Mouse (Mus musculus): ENCODE measurements at regions not wholly inside any gene's neighbourhood (a gene's known extent, or its start where the extent isn't known, plus 50 kb on each side); places are given as distances from the start of the nearest gene placed in this dataset.

DNA sequence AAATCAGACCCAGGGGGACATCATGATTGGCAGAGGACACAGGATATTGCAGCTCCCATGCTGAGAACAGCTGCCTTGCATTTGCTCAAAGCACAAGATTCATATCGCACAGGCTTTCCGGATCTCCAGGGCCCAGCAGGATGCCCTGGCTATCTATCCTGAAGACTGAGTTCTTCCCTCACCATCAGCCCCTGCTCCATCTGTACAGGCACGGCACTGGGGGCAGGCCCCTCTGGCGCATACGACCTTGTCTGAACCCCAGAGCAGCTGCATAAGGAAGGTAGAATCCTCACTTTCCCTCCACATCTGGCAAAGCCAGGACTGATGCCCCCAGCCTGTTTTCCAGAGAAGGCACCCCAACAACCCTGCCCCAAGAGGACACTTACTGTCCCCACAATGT lies 266.8 kb downstream of the Tns1 start:
- Histone ChIP-seq H3K9me3 (replicated peaks; ENCODE audit: low read length) (no peaks in the 10 kb centered on the region), H3K4me3 (replicated peaks in 1 of 3; ENCODE audit: low read depth in 2 of 3, low read length in 2 of 3, poor library complexity in 1 of 3) (no peak overlapping the region), H3K36me3 (replicated peaks in 1 of 2; ENCODE audit: control insufficient read depth in 1 of 2, insufficient read depth in 1 of 2, low read length in 1 of 2) (no peaks in the 10 kb centered on the region), H3K9ac (ENCODE audit: insufficient read depth, low read depth) (no peak overlapping the region), H3K79me2 (replicated peaks; ENCODE audit: control insufficient read depth, extremely low read depth, insufficient read depth, poor library complexity, severe bottlenecking) (no peaks in the 10 kb centered on the region), H3K4me2 (ENCODE audit: insufficient read depth, low read depth, poor library complexity, severe bottlenecking) (no peak overlapping the region), H3K27me3 (replicated peaks) (peaks cover 79% of the 10 kb centered on the region), H3K4me1 (ENCODE audit: control insufficient read depth in 1 of 2, insufficient read depth in 2 of 2) (no peaks in the 10 kb centered on the region), H3K27ac (ENCODE audit: insufficient read depth, low read depth) (no peak overlapping the region)
- in situ Hi-C loops (cut with MboI; ENCODE audit: low pct_ligation_motif_present, low pct_unique_long_range_greater_than_20kb, low sequenced_read_pairs) (loop anchor here (10.0 kb wide), 1 partner anchor 983 kb away; the partner anchor contains the start of gene Igfbp5), dilution Hi-C loops (cut with MboI; ENCODE audit: extremely low pct_ligation_motif_present, extremely low pct_unique_long_range_greater_than_20kb, low sequenced_read_pairs) (no loop called here)
- TF ChIP-seq IRF4 (IDR thresholded peaks at IDR 0.05; ENCODE audit: low read depth, low read length) (no peak), ZNF384 (IDR thresholded peaks at IDR 0.05; ENCODE audit: low read depth, low read length) (no peak), ELF1 (IDR thresholded peaks at IDR 0.05; ENCODE audit: low read depth, low read length) (no peak), MEF2A (IDR thresholded peaks at IDR 0.05; ENCODE audit: borderline replicate concordance, low read depth, low read length) (no peak)
- DNase-seq (ENCODE audit: extremely low read depth), result no peak

DNA sequence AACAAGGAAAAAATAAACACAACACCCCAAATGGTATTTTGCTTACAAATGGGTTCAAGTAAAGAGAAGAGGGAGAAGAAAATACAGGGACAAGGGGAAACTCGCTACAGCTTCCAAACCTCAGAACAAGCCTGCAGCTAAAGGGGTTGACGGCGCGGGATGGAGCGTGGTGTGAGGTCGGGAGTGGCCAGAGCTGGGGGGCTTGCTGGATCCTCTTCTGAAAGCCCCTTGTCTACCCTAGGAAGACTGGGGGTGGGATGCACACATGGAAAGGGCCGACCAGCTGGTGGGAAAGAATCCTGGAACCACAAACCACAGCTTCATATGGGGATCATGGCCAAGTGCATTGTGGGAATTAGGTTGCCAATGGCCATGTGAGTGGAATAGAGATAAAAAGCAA lies 267.4 kb downstream of the Tns1 start:
- peaks cover 81% of the 10 kb centered on the region for H3K27me3 ChIP-seq (replicated peaks)
- TF ChIP-seq USF2 (conservative IDR thresholded peaks at IDR 0.05; ENCODE audit: low read depth, low read length) (no peak), PAX5 (IDR thresholded peaks at IDR 0.05; ENCODE audit: low read length) (no peak), UBTF (IDR thresholded peaks at IDR 0.05; ENCODE audit: low read depth, low read length) (no peak), GABPA (IDR thresholded peaks at IDR 0.05; ENCODE audit: insufficient replicate concordance, low read depth, low read length) (no peak)
- no peak overlapping the region for H3K4me2 ChIP-seq (ENCODE audit: insufficient read depth, low read depth, poor library complexity, severe bottlenecking)
- no peaks in the 10 kb centered on the region for H3K9me3 ChIP-seq (replicated peaks; ENCODE audit: low read length)
- in situ Hi-C loops (cut with MboI; ENCODE audit: low pct_ligation_motif_present, low pct_unique_long_range_greater_than_20kb, low sequenced_read_pairs) (loop anchor here (10.0 kb wide), 1 partner anchor 982 kb away; the partner anchor contains the start of gene Igfbp5), dilution Hi-C loops (cut with MboI; ENCODE audit: extremely low pct_ligation_motif_present, extremely low pct_unique_long_range_greater_than_20kb, low sequenced_read_pairs) (no loop called here)
- no peaks in the 10 kb centered on the region for H3K79me2 ChIP-seq (replicated peaks; ENCODE audit: control insufficient read depth, extremely low read depth, insufficient read depth, poor library complexity, severe bottlenecking)
- no peak overlapping the region for H3K9ac ChIP-seq (ENCODE audit: insufficient read depth, low read depth)
- H3K36me3 ChIP-seq (replicated peaks in 1 of 2; ENCODE audit: control insufficient read depth in 1 of 2, insufficient read depth in 1 of 2, low read length in 1 of 2), result no peaks in the 10 kb centered on the region
- H3K4me1 ChIP-seq (ENCODE audit: control insufficient read depth in 1 of 2, insufficient read depth in 2 of 2), result no peaks in the 10 kb centered on the region
- no peak overlapping the region for H3K4me3 ChIP-seq (replicated peaks in 1 of 3; ENCODE audit: low read depth in 2 of 3, low read length in 2 of 3, poor library complexity in 1 of 3)
- DNase-seq (ENCODE audit: extremely low read depth), result no peak
- no peak overlapping the region for H3K27ac ChIP-seq (ENCODE audit: insufficient read depth, low read depth)

DNA sequence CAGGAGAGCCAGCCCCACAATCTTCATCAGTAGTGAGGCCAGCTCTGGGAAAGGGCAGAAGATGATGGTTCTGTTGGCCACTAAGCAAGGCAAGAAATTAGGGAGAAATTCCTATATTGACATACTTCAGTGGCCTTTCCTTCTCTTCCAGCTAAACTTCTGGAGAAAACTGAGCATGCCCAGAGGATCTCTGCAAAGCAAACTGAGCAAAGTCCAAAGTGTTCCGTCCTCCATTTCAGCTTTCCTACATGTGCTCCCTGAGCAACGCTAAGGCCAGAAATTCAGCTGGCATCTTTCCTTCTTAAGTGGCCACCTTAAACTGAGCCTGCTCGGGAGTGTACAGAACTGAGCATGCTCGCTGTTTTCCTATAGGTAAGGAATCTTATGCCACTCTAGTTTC lies 268.9 kb downstream of the Tns1 start:
- dilution Hi-C loops (cut with MboI; ENCODE audit: extremely low pct_ligation_motif_present, extremely low pct_unique_long_range_greater_than_20kb, low sequenced_read_pairs) (no loop called here), in situ Hi-C loops (cut with MboI; ENCODE audit: low pct_ligation_motif_present, low pct_unique_long_range_greater_than_20kb, low sequenced_read_pairs) (loop anchor here (10.0 kb wide), 1 partner anchor 981 kb away; the partner anchor contains the start of gene Igfbp5)
- no peaks in the 10 kb centered on the region for H3K36me3 ChIP-seq (replicated peaks in 1 of 2; ENCODE audit: control insufficient read depth in 1 of 2, insufficient read depth in 1 of 2, low read length in 1 of 2)
- H3K4me2 ChIP-seq (ENCODE audit: insufficient read depth, low read depth, poor library complexity, severe bottlenecking), result no peak overlapping the region
- H3K4me1 ChIP-seq (ENCODE audit: control insufficient read depth in 1 of 2, insufficient read depth in 2 of 2), result no peaks in the 10 kb centered on the region
- no peak for DNase-seq (ENCODE audit: extremely low read depth)
- no peaks in the 10 kb centered on the region for H3K9me3 ChIP-seq (replicated peaks; ENCODE audit: low read length)
- H3K27me3 ChIP-seq (replicated peaks), result peaks cover 77% of the 10 kb centered on the region
- H3K9ac ChIP-seq (ENCODE audit: insufficient read depth, low read depth), result no peak overlapping the region
- no peaks in the 10 kb centered on the region for H3K79me2 ChIP-seq (replicated peaks; ENCODE audit: control insufficient read depth, extremely low read depth, insufficient read depth, poor library complexity, severe bottlenecking)
- no peak overlapping the region for H3K27ac ChIP-seq (ENCODE audit: insufficient read depth, low read depth)
- H3K4me3 ChIP-seq (replicated peaks in 1 of 3; ENCODE audit: low read depth in 2 of 3, low read length in 2 of 3, poor library complexity in 1 of 3), result no peak overlapping the region
- no peak for TF ChIP-seq HCFC1 (IDR thresholded peaks at IDR 0.05; ENCODE audit: low read depth, low read length)
- TF ChIP-seq USF1 (IDR thresholded peaks at IDR 0.05; ENCODE audit: low read depth, low read length), result no peak
- no peak for TF ChIP-seq EP300 (IDR thresholded peaks at IDR 0.05; ENCODE audit: low read length)
- TF ChIP-seq TCF12 (IDR thresholded peaks at IDR 0.05; ENCODE audit: low read depth, low read length), result no peak
- TF ChIP-seq ZKSCAN1 (IDR thresholded peaks at IDR 0.05; ENCODE audit: borderline replicate concordance, low read depth, low read length), result no peak
